Mouse (Mus musculus) G1E-ER4 (cell line): Measurements from ENCODE around the gene Myl6. TPM values are rescaled to one million over a fixed set of nuclear protein-coding genes. Genes with fewer than 3 reads are reported as not detected.

Experiments
- GATA1 ChIP-seq: IDR thresholded peaks from one replicate; pipeline ENCODE4 v1.8.0; 2012; ENCODE audit warnings: low read length, inconsistent platforms
- polyA plus RNA-seq: library from polyadenylated mRNA; stranded (reverse); fragments of >175 nt; gene quantifications from 2 replicates; pipeline ENCODE4 v1.2.3, GENCODE M21; 2012

The Myl6 gene
- polyA plus RNA-seq, 1 experiment, result 221 TPM

GRCm38 (mm10) chr10:128496509-128497077 is 2.6 kb upstream of the Myl6 start:
- TF ChIP-seq GATA1, result no peak

GRCm38 (mm10) chr10:128495903-128496302 is 2.0 kb upstream of the Myl6 start:
- TF ChIP-seq GATA1, result no peak

GRCm38 (mm10) chr10:128495270-128495669 is 1.3 kb upstream of the Myl6 start:
- no peak for TF ChIP-seq GATA1

GRCm38 (mm10) chr10:128494667-128495245 is 811 bp upstream of the Myl6 start:
- TF ChIP-seq GATA1, result no peak

GRCm38 (mm10) chr10:128493319-128493694 is 638 bp downstream of the Myl6 start:
- no peak for TF ChIP-seq GATA1

- no peak for TF ChIP-seq GATA1
Measured at GRCm38 (mm10) chr10:128492633-128493311, 1.2 kb downstream of the Myl6 start.

GRCm38 (mm10) chr10:128491495-128491894 is 2.5 kb downstream of the Myl6 start:
- TF ChIP-seq GATA1, result no peak

- TF ChIP-seq GATA1, result no peak
Measured at GRCm38 (mm10) chr10:128490912-128491311, 3.0 kb downstream of the Myl6 start.

GRCm38 (mm10) chr10:128490232-128490631 is 3.7 kb downstream of the Myl6 start:
- no peak for TF ChIP-seq GATA1

GRCm38 (mm10) chr10:128489785-128490184 is 4.2 kb downstream of the Myl6 start:
- TF ChIP-seq GATA1, result no peak

- no peak for TF ChIP-seq GATA1
Measured at GRCm38 (mm10) chr10:128489380-128489779, 4.6 kb downstream of the Myl6 start.

- no peak for TF ChIP-seq GATA1
Measured at GRCm38 (mm10) chr10:128488776-128489175, 5.2 kb downstream of the Myl6 start.

- TF ChIP-seq GATA1, result no peak
Measured at GRCm38 (mm10) chr10:128487861-128488712, 5.9 kb downstream of the Myl6 start.

GRCm38 (mm10) chr10:128486370-128486769 is 7.6 kb downstream of the Myl6 start:
- no peak for TF ChIP-seq GATA1

- TF ChIP-seq GATA1, result no peak
Measured at GRCm38 (mm10) chr10:128474366-128474765, 19.6 kb downstream of the Myl6 start.

- TF ChIP-seq GATA1, result no peak
Measured at GRCm38 (mm10) chr10:128460270-128460630, 33.7 kb downstream of the Myl6 start.
